Mouse (Mus musculus): ENCODE results near the gene Ptch2. TPM values are rescaled to one million over a fixed set of nuclear protein-coding genes. Genes with fewer than 3 reads are reported as not detected.

Ptch2 gene
- polyA plus RNA-seq, 1 experiment from 2014 or later: 14.1 TPM

DNA sequence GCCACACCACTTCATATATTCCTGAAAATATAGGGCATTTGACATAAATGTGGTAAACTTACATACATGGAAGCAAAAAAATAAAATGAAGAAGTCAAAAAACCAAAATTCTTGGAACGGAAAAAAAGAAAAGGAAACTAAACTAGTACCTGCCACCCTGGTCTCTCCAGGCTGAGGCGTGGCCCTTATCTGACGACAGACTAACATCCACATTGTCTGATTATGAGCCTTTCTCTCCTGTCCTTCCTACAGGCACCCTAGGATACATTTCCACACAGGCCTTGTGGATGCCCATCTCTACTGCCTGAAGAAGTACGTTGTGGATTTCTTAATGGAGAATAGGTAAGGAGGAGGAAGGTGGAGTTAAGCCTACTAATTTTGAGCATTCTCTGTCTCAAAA is 37.4 kb upstream of the Ptch2 start:
- H3K36me3 ChIP-seq (ENCODE audit: insufficient read depth): peaks cover 17% of the 10 kb centered on the region; the same call in 1 of the 2 replicates
- H3K4me1 ChIP-seq (ENCODE audit: insufficient read depth): no peaks in the 10 kb centered on the region
- H3K9me3 ChIP-seq (ENCODE audit: low read depth, low read length): no peaks in the 10 kb centered on the region
- H3K27me3 ChIP-seq (ENCODE audit: insufficient read depth, low read length): no peaks in the 10 kb centered on the region
- H3K9ac ChIP-seq: no peak overlapping the region
- no peak overlapping the region for H3K4me3 ChIP-seq (ENCODE audit: low read depth, low read length)
- DNase-seq: no peak
- TF ChIP-seq CTCF (IDR thresholded peaks at IDR 0.05; ENCODE audit: low read depth): no peak
- H3K27ac ChIP-seq (ENCODE audit: low read depth): no peak overlapping the region
- no peak for ATAC-seq (ENCODE audit: insufficient read depth)
- H3K4me2 ChIP-seq: no peak overlapping the region
- 89% methylated on average over 4 of the region's 4 CpGs for WGBS

DNA sequence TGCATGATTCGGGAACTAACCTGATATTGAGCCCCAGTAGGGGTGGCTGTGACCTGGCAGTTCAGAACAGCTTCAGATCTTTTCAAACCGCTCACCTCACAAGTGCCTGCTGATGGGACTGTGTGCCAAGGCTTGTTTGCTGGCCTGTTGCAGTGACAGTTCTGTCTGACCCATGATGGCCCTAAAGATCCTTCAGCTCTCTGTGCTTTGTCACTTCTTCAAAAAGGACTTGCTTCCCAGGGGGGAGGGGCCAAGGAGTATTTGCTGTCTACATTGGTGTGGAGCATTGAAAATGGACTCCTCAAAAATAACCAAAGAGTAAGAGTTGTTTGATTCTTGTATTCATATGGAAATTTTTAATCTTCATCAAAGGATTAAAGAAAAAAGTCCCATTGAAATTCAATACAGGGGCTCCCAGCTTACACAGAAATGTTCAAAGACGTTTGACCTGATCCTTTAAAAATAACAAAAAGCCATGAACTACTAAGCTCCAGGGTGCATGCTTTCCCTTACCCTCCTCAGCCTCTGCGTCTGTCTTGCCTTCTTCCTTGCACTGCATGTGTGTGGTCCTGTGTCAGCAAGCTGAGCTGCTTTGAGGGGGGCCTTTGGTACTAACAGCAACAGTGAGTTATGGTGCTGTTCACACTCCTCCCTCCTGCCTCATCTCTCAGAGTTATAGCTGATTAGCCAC is 33.0 kb upstream of the Ptch2 start:
- WGBS: 62% methylated on average over 4 of the region's 4 CpGs
- peaks cover 40% of the 10 kb centered on the region for H3K36me3 ChIP-seq (ENCODE audit: insufficient read depth)
- TF ChIP-seq CTCF (IDR thresholded peaks at IDR 0.05; ENCODE audit: low read depth): no peak
- no peak overlapping the region for H3K27ac ChIP-seq (ENCODE audit: low read depth)
- H3K9ac ChIP-seq: no peak overlapping the region
- DNase-seq: no peak
- no peaks in the 10 kb centered on the region for H3K27me3 ChIP-seq (ENCODE audit: insufficient read depth, low read length)
- no peaks in the 10 kb centered on the region for H3K9me3 ChIP-seq (ENCODE audit: low read depth, low read length)
- no peak for ATAC-seq (ENCODE audit: insufficient read depth)
- no peak overlapping the region for H3K4me2 ChIP-seq
- H3K4me3 ChIP-seq (ENCODE audit: low read depth, low read length): no peak overlapping the region
- no peaks in the 10 kb centered on the region for H3K4me1 ChIP-seq (ENCODE audit: insufficient read depth)

DNA sequence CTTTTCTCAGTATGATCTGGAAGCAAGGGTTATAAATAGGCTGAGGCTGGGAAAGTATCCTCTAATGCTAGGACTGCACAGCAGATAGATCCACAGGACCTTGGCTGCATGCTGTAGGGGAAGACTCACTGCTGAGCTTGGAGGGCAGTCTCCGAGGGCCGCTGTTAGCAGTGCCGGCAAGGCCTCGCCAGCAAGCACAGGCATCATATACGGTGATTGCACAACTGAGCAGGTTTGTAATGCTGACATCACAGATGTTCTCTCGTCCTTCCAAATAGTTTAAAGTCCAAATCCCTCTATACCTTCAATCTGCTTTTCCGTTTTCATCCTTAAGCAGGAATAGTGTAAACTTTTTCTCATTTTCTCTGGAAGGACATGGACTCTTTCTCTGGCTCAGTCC is 27.8 kb upstream of the Ptch2 start:
- no peak overlapping the region for H3K27ac ChIP-seq (ENCODE audit: low read depth)
- peaks cover 71% of the 10 kb centered on the region for H3K36me3 ChIP-seq (ENCODE audit: insufficient read depth)
- no peak overlapping the region for H3K4me3 ChIP-seq (ENCODE audit: low read depth, low read length)
- no peaks in the 10 kb centered on the region for H3K4me1 ChIP-seq (ENCODE audit: insufficient read depth)
- no peaks in the 10 kb centered on the region for H3K27me3 ChIP-seq (ENCODE audit: insufficient read depth, low read length)
- H3K9ac ChIP-seq: no peak overlapping the region
- ATAC-seq (ENCODE audit: insufficient read depth) (no peak), DNase-seq (no peak)
- H3K4me2 ChIP-seq: no peak overlapping the region
- TF ChIP-seq CTCF (IDR thresholded peaks at IDR 0.05; ENCODE audit: low read depth): no peak
- no peaks in the 10 kb centered on the region for H3K9me3 ChIP-seq (ENCODE audit: low read depth, low read length)
- 88% methylated on average over 7 of the region's 7 CpGs for WGBS

GRCm38 (mm10) chr4:117069647-117070046 is 26.2 kb upstream of the Ptch2 start:
- DNase-seq: no peak
- no peak overlapping the region for H3K4me2 ChIP-seq
- H3K9ac ChIP-seq: no peak overlapping the region
- peaks cover 78% of the 10 kb centered on the region for H3K36me3 ChIP-seq (ENCODE audit: insufficient read depth)
- no peaks in the 10 kb centered on the region for H3K27me3 ChIP-seq (ENCODE audit: insufficient read depth, low read length)
- no peak overlapping the region for H3K27ac ChIP-seq (ENCODE audit: low read depth)
- H3K4me3 ChIP-seq (ENCODE audit: low read depth, low read length): no peak overlapping the region
- WGBS: 91% methylated on average over 1 of the region's 1 CpGs
- no peak for ATAC-seq (ENCODE audit: insufficient read depth)
- no peaks in the 10 kb centered on the region for H3K4me1 ChIP-seq (ENCODE audit: insufficient read depth)
- no peaks in the 10 kb centered on the region for H3K9me3 ChIP-seq (ENCODE audit: low read depth, low read length)
- no peak for TF ChIP-seq CTCF (IDR thresholded peaks at IDR 0.05; ENCODE audit: low read depth)

DNA sequence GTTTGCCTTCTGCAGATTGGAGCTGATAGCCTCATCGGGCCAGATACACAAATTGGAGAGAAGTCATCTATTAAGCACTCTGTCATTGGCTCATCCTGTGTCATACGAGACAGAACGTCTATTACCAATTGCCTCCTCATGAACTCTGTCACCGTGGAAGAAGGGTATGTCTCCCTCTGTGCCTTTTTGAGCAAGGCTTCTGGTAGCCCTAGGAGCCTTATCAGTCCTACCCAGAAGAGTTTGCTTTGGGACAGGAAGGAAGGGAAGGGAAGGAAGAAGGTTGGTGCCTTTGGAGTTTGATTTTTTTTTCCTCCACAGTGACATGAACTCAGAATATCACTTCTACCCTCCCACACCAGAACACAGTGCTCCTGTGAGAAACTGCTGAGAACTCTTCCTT is 25.3 kb upstream of the Ptch2 start:
- H3K9ac ChIP-seq: no peak overlapping the region
- H3K27me3 ChIP-seq (ENCODE audit: insufficient read depth, low read length): no peaks in the 10 kb centered on the region
- DNase-seq (no peak), ATAC-seq (ENCODE audit: insufficient read depth) (no peak)
- 78% methylated on average over 4 of the region's 4 CpGs for WGBS
- H3K4me2 ChIP-seq: no peak overlapping the region
- H3K36me3 ChIP-seq (ENCODE audit: insufficient read depth): peaks cover 81% of the 10 kb centered on the region
- no peak overlapping the region for H3K27ac ChIP-seq (ENCODE audit: low read depth)
- no peaks in the 10 kb centered on the region for H3K9me3 ChIP-seq (ENCODE audit: low read depth, low read length)
- H3K4me3 ChIP-seq (ENCODE audit: low read depth, low read length): no peak overlapping the region
- TF ChIP-seq CTCF (IDR thresholded peaks at IDR 0.05; ENCODE audit: low read depth): no peak
- H3K4me1 ChIP-seq (ENCODE audit: insufficient read depth): no peaks in the 10 kb centered on the region

GRCm38 (mm10) chr4:117071183-117071582 is 24.7 kb upstream of the Ptch2 start:
- H3K9ac ChIP-seq: no peak overlapping the region
- H3K27ac ChIP-seq (ENCODE audit: low read depth): no peak overlapping the region
- WGBS: 87% methylated on average over 5 of the region's 5 CpGs
- no peaks in the 10 kb centered on the region for H3K9me3 ChIP-seq (ENCODE audit: low read depth, low read length)
- no peak overlapping the region for H3K4me2 ChIP-seq
- H3K27me3 ChIP-seq (ENCODE audit: insufficient read depth, low read length): no peaks in the 10 kb centered on the region
- peaks cover 77% of the 10 kb centered on the region for H3K36me3 ChIP-seq (ENCODE audit: insufficient read depth)
- DNase-seq: no peak
- peak; percentile 17; the same call in 1 of the 2 replicates for ATAC-seq (ENCODE audit: insufficient read depth)
- TF ChIP-seq CTCF (IDR thresholded peaks at IDR 0.05; ENCODE audit: low read depth): no peak
- no peaks in the 10 kb centered on the region for H3K4me1 ChIP-seq (ENCODE audit: insufficient read depth)
- H3K4me3 ChIP-seq (ENCODE audit: low read depth, low read length): no peak overlapping the region

DNA sequence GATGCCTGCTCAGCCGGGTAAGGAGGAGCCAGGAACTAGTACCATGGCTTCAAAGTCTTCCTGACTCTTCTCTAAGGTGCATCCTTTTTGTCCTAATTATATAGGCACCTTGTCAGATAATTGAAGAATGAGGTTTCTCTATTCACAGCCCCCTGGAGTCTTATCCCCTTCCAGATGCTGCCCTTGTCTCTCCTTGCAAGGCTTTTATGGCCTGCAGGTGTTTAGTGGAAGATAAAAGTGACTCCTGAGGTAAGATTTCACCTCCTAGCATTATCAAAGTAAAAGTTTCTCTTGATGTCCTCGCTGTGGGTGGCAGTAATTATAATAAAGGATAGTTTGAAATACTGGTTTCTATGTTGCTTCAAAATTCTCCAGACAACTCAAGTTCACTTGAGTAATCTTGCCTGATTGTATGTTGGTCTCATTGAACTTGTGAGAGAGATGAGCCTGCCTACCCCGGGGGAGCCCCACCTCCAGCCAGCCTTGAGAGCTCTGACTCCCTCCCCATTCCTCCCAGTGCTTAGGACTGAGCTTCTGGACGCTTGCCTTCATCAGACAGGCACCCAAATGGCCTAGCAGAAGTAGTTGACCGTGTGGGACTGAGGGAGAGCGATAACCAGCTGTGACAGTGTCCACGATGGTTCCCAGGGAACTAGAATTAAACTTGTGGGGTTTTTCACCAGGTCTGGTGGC is 7.8 kb upstream of the Ptch2 start:
- Histone ChIP-seq H3K27me3 (ENCODE audit: insufficient read depth, low read length) (no peaks in the 10 kb centered on the region), H3K9ac (no peak overlapping the region), H3K36me3 (ENCODE audit: insufficient read depth) (peaks cover 18% of the 10 kb centered on the region; the same call in 1 of the 2 replicates), H3K4me2 (no peak overlapping the region), H3K9me3 (ENCODE audit: low read depth, low read length) (no peaks in the 10 kb centered on the region), H3K4me1 (ENCODE audit: insufficient read depth) (0 out of 2 replicates have a peak, but pooled peaks cover 4% of the 10 kb centered on the region), H3K27ac (ENCODE audit: low read depth) (no peak overlapping the region), H3K4me3 (ENCODE audit: low read depth, low read length) (no peak overlapping the region)
- WGBS: 71% methylated on average over 7 of the region's 7 CpGs
- no peak for TF ChIP-seq CTCF (IDR thresholded peaks at IDR 0.05; ENCODE audit: low read depth)
- no peak for ATAC-seq (ENCODE audit: insufficient read depth)
- DNase-seq: no peak

Data from lung, embryonic 14.5 days (tissue).